Comparison of ENCODE assay signal across 24 mouse cellular contexts in genomic region chr5:47773354-47773743, GRCm38 (mm10).
A peak's percentile ranks its signal among the peaks of the same experiment; 100 is the strongest.
DNase-seq lines count a peak whose midpoint lies in the region; ATAC-seq lines count a peak whose summit lies in the region.
"Had no signal": no experiment of that assay in that cellular context is flagged by ENCODE, and none has a peak within 500 bp of the region (broad histone marks: within the 10 kb centered on the region; RNA-seq: fewer than 3 reads in every experiment).

No protein-coding gene starts in this region.

- intact Hi-C loops in heart, postnatal 25 days (cut with DNase I): no loop called here

- ATAC-seq in heart, embryonic 14.5 days (ENCODE audit: insufficient number of reproducible peaks, insufficient read depth, low FRiP score, low read depth): no peak
- ATAC-seq in liver, embryonic 13.5 days (ENCODE audit: low read depth): peak; percentile 49; the same call in 1 of the 2 replicates
- peak; percentile 50 for ATAC-seq in megakaryocyte progenitor cell, adult 5-6 weeks (replicated peaks; ENCODE audit: poor library complexity)
- ATAC-seq in forebrain, embryonic 14.5 days: no peak; the same call in 1 of the 2 replicates
- ATAC-seq: forebrain, postnatal 0 days had no signal

- 63% methylated on average over 3 of the region's 3 CpGs for WGBS in heart, embryonic 14.5 days
- 32% methylated on average over 3 of the region's 3 CpGs for WGBS in liver, embryonic 13.5 days (ENCODE audit: insufficient replicate concordance)
- WGBS in forebrain, embryonic 14.5 days: 48% methylated on average over 3 of the region's 3 CpGs

- no peak overlapping the region for H3K9ac ChIP-seq in heart, embryonic 14.5 days (ENCODE audit: low read length)
- H3K9ac ChIP-seq in liver, embryonic 13.5 days: no peak overlapping the region
- H3K9ac ChIP-seq in forebrain, embryonic 14.5 days (ENCODE audit: low read length): no peak overlapping the region
- H3K9ac ChIP-seq: forebrain, postnatal 0 days; hindbrain, embryonic 14.5 days; kidney, embryonic 15.5 days; lung, embryonic 15.5 days; midbrain, embryonic 15.5 days; neural tube, embryonic 15.5 days; stomach, embryonic 15.5 days had no signal

- H3K27me3 ChIP-seq in heart, embryonic 14.5 days (ENCODE audit: control insufficient read depth, insufficient read depth, low read length): no peaks in the 10 kb centered on the region
- no peaks in the 10 kb centered on the region for H3K27me3 ChIP-seq in liver, embryonic 13.5 days
- no peaks in the 10 kb centered on the region for H3K27me3 ChIP-seq in forebrain, embryonic 14.5 days (replicated peaks; ENCODE audit: control insufficient read depth, insufficient read depth, low read length)
- H3K27me3 ChIP-seq: kidney, embryonic 15.5 days; lung, embryonic 15.5 days; midbrain, embryonic 15.5 days; neural tube, embryonic 15.5 days; stomach, embryonic 15.5 days had no signal

- H3K9me3 ChIP-seq in heart, embryonic 14.5 days (ENCODE audit: control insufficient read depth, low read length): no peaks in the 10 kb centered on the region
- no peaks in the 10 kb centered on the region for H3K9me3 ChIP-seq in liver, embryonic 13.5 days (replicated peaks)
- H3K9me3 ChIP-seq in forebrain, embryonic 14.5 days (replicated peaks; ENCODE audit: control insufficient read depth, low read length): no peaks in the 10 kb centered on the region
- H3K9me3 ChIP-seq: kidney, embryonic 15.5 days; lung, embryonic 15.5 days; midbrain, embryonic 15.5 days; neural tube, embryonic 15.5 days; stomach, embryonic 15.5 days had no signal

- H3K4me2 ChIP-seq in heart, embryonic 14.5 days (ENCODE audit: low read length): 0 out of 2 replicates have a peak overlapping the region, but pooled peaks have one; percentile 6
- peak overlapping the region; percentile 38 for H3K4me2 ChIP-seq in liver, embryonic 13.5 days
- H3K4me2 ChIP-seq in forebrain, embryonic 14.5 days (ENCODE audit: low read length): no peak overlapping the region
- H3K4me2 ChIP-seq: hindbrain, embryonic 14.5 days; kidney, embryonic 15.5 days; lung, embryonic 15.5 days; midbrain, embryonic 15.5 days; neural tube, embryonic 15.5 days; stomach, embryonic 15.5 days had no signal

- no peak overlapping the region for H3K4me3 ChIP-seq in heart, embryonic 14.5 days (ENCODE audit: control insufficient read depth in 1 of 2, insufficient read depth in 1 of 2, low read depth in 1 of 2, low read length in 2 of 2)
- no peak overlapping the region for H3K4me3 ChIP-seq in liver, embryonic 13.5 days (replicated peaks)
- H3K4me3 ChIP-seq in forebrain, embryonic 14.5 days (ENCODE audit: low read depth, low read length): no peak overlapping the region
- H3K4me3 ChIP-seq: erythroblast, embryonic 14.5 days; kidney, embryonic 15.5 days; layer of hippocampus, adult 2 months; lung, embryonic 15.5 days; midbrain, embryonic 15.5 days; neural tube, embryonic 15.5 days; stomach, embryonic 15.5 days had no signal

- DNase-seq in heart, postnatal 25 days (ENCODE audit: low spot score): no peak
- DNase-seq in NIH3T3 (ENCODE audit: low read depth): peak; percentile 19
- no peak for DNase-seq in liver, embryonic 13.5 days
- no peak for DNase-seq in forebrain, embryonic 14.5 days (ENCODE audit: low spot score)
- no peak for DNase-seq in layer of hippocampus, postnatal 25 days (ENCODE audit: extremely low spot score in 1 of 2, low spot score in 1 of 2)
- DNase-seq: adrenal gland, adult 2 months; cerebellum, adult 2 months; forebrain, postnatal 0 days; gastrocnemius, postnatal 14 days; kidney, adult 11 months; kidney, postnatal 25 days; lung, postnatal 36 days; retina, postnatal 1 day; right cerebral cortex, postnatal 25 days had no signal

- no peaks in the 10 kb centered on the region for H3K36me3 ChIP-seq in heart, embryonic 14.5 days (ENCODE audit: control insufficient read depth, insufficient read depth, low read length)
- H3K36me3 ChIP-seq in liver, embryonic 13.5 days: no peaks in the 10 kb centered on the region
- H3K36me3 ChIP-seq in forebrain, embryonic 14.5 days (ENCODE audit: control insufficient read depth, insufficient read depth, low read length): no peaks in the 10 kb centered on the region
- H3K36me3 ChIP-seq: kidney, embryonic 15.5 days; lung, embryonic 15.5 days; midbrain, embryonic 15.5 days; neural tube, embryonic 15.5 days; stomach, embryonic 15.5 days had no signal

- peak overlapping the region; percentile 16 to 77; a peak in 3 of 4 replicates for H3K27ac ChIP-seq in heart, embryonic 14.5 days (replicated peaks in 1 of 2; ENCODE audit: control insufficient read depth in 1 of 2, insufficient read depth in 1 of 2, low read depth in 2 of 2, low read length in 2 of 2)
- H3K27ac ChIP-seq in liver, embryonic 13.5 days: peak overlapping the region; percentile 76
- H3K27ac ChIP-seq in forebrain, embryonic 14.5 days (ENCODE audit: low read depth, low read length): no peak overlapping the region
- H3K27ac ChIP-seq: kidney, embryonic 15.5 days; layer of hippocampus, adult 2 months; lung, embryonic 15.5 days; midbrain, embryonic 15.5 days; neural tube, embryonic 15.5 days; stomach, embryonic 15.5 days had no signal

- peaks cover 6 to 11% of the 10 kb centered on the region in 2 experiments for H3K4me1 ChIP-seq in heart, embryonic 14.5 days (ENCODE audit: control insufficient read depth in 2 of 2, insufficient read depth in 2 of 2, low read length in 2 of 2)
- H3K4me1 ChIP-seq in liver, embryonic 13.5 days (replicated peaks): peaks cover 13% of the 10 kb centered on the region
- no peaks in the 10 kb centered on the region for H3K4me1 ChIP-seq in forebrain, embryonic 14.5 days (ENCODE audit: control insufficient read depth, insufficient read depth, low read length)
- H3K4me1 ChIP-seq: kidney, embryonic 15.5 days; lung, embryonic 15.5 days; midbrain, embryonic 15.5 days; neural tube, embryonic 15.5 days; stomach, embryonic 15.5 days had no signal

Comparison
In these comparisons a context has a peak if more than half of its experiments do, and no peak if none do; other contexts are left out.
1. ATAC-seq: peak in liver, embryonic 13.5 days (single experiment) and megakaryocyte progenitor cell, adult 5-6 weeks (single experiment); none in heart, embryonic 14.5 days (single experiment) and forebrain, embryonic 14.5 days (single experiment).